8 mouse cellular contexts compared by ENCODE assay signal in genomic region chr11:104440521-104441474, GRCm38 (mm10). TPM values are rescaled to one million over a fixed set of nuclear protein-coding genes. Genes with fewer than 3 reads are reported as not detected.
DNase-seq lines count a peak whose midpoint lies in the region; ATAC-seq and TF ChIP-seq lines count a peak whose summit lies in the region.

No protein-coding gene starts in this region.

- no peak for ATAC-seq in inflammation-experienced regulatory T-cells, adult 6 months

- peaks cover 84% of the 10 kb centered on the region for H3K79me2 ChIP-seq in myocyte (ENCODE audit: control insufficient read depth, insufficient read depth)

- peaks cover 4% of the 10 kb centered on the region for H3K36me3 ChIP-seq in limb, embryonic 10.5 days
- H3K36me3 ChIP-seq in myocyte (ENCODE audit: control insufficient read depth, insufficient read depth) = no peaks in the 10 kb centered on the region

- H3K4me1 ChIP-seq in embryonic fibroblast, embryonic 13.5 days (ENCODE audit: control insufficient read depth, insufficient read depth, low read length) = peaks cover 3% of the 10 kb centered on the region; the same call in 1 of the 2 replicates
- H3K4me1 ChIP-seq in limb, embryonic 10.5 days = peaks cover 19% of the 10 kb centered on the region; the same call in 1 of the 2 replicates

- H3K27ac ChIP-seq in embryonic fibroblast, embryonic 13.5 days (ENCODE audit: insufficient read depth, low read length) = peak overlapping the region; percentile 96
- peak overlapping the region; percentile 100 for H3K27ac ChIP-seq in limb, embryonic 10.5 days

- H3K4me3 ChIP-seq in embryonic fibroblast, embryonic 13.5 days (ENCODE audit: insufficient read depth, low read length) = peak overlapping the region; percentile 91
- peak overlapping the region; percentile 88 for H3K4me3 ChIP-seq in limb, embryonic 10.5 days
- peak overlapping the region; percentile 74 for H3K4me3 ChIP-seq in myocyte

- peak overlapping the region; percentile 72 for H3ac ChIP-seq in myocyte (ENCODE audit: control insufficient read depth, insufficient read length)

- peak; percentile 22 to 79 for DNase-seq in adrenal gland, adult (ENCODE audit: inconsistent age in 2 of 2, low spot score in 1 of 2)
- DNase-seq in adrenal gland, adult 8-10 months = no peak
- peak; percentile 19 for DNase-seq in CD4-positive helper T cell, adult 2 months (ENCODE audit: low read depth, low spot score)
- DNase-seq in limb, embryonic 10.5 days (ENCODE audit: low spot score) = peak; percentile 35
- DNase-seq in cerebellum, postnatal 25 days = no peak

- H3K4me2 ChIP-seq in myocyte (ENCODE audit: low read depth) = peak overlapping the region; percentile 77

- TF ChIP-seq CTCF in embryonic fibroblast, embryonic 13.5 days (IDR thresholded peaks at IDR 0.05; ENCODE audit: borderline replicate concordance, insufficient read depth, low read length) = no peak

- H3K9me3 ChIP-seq in limb, embryonic 10.5 days (replicated peaks) = no peaks in the 10 kb centered on the region

- no peaks in the 10 kb centered on the region for H3K27me3 ChIP-seq in limb, embryonic 10.5 days (ENCODE audit: low read depth, poor library complexity, severe bottlenecking)
- no peaks in the 10 kb centered on the region for H3K27me3 ChIP-seq in myocyte (ENCODE audit: control insufficient read depth, insufficient read depth, insufficient read length)

- under 1% methylated on average over 20 of the region's 20 CpGs for WGBS in limb, embryonic 10.5 days

- TF ChIP-seq POLR2A in embryonic fibroblast, embryonic 13.5 days (IDR thresholded peaks at IDR 0.05; ENCODE audit: low read depth, low read length) = no peak
- TF ChIP-seq POLR2A in myocyte (IDR thresholded peaks at IDR 0.05; ENCODE audit: insufficient read length, low read depth) = no peak

TF ChIP-seq in myocyte, 11 proteins besides CTCF, POLR2A, EP300 and RAD21:
- TF ChIP-seq CEBPB (IDR thresholded peaks at IDR 0.05; ENCODE audit: insufficient read depth, poor library complexity, severe bottlenecking) (no peak), SRF (IDR thresholded peaks at IDR 0.05; ENCODE audit: control insufficient read depth, insufficient read length, low read depth) (no peak), E2F4 (IDR thresholded peaks at IDR 0.05; ENCODE audit: insufficient read depth) (no peak), TCF12 (IDR thresholded peaks at IDR 0.05; ENCODE audit: insufficient read depth, poor library complexity, severe bottlenecking) (no peak), MYOG (IDR thresholded peaks at IDR 0.05; ENCODE audit: control insufficient read depth in 1 of 3, insufficient read depth in 1 of 3, insufficient read length in 2 of 3, low read depth in 2 of 3) (no peak), USF1 (IDR thresholded peaks at IDR 0.05; ENCODE audit: low read depth) (peak; percentile 85)

RNA-seq across cellular contexts. Expression of gene Kansl1, which starts 27.9 kb away (rescaled TPM):
- total RNA-seq in adrenal gland, adult 8-10 months (2022) = 10 to 100 TPM; 49.5 to 71.3 (median 64.1) TPM
- 55.3 and 66.2 TPM in 2 replicates for polyA plus RNA-seq in embryonic fibroblast, embryonic 13.5 days (2011; ENCODE audit: insufficient read length, low read depth, missing spikeins)
- 26.9 and 30.4 TPM in 2 replicates for polyA plus RNA-seq in limb, embryonic 10.5 days (2016; fragmentation: Nextera tagmentation; extraction: Ambion mirVana)
- 15.6 TPM for polyA plus RNA-seq in myocyte (2012; fragmentation: generic; extraction: Trizol)
- 10 to 100 TPM; 41.7 to 50.0 (median 44.5) TPM for polyA plus RNA-seq in inflammation-experienced regulatory T-cells, adult 6 months (2017; shearing (Covaris generic))

Comparison
In these comparisons a context has a peak if more than half of its experiments do, and no peak if none do; other contexts are left out.
1. DNase-seq: peak in adrenal gland, adult (2 of 2), CD4-positive helper T cell, adult 2 months (single experiment) and limb, embryonic 10.5 days (single experiment); none in adrenal gland, adult 8-10 months (single experiment) and cerebellum, postnatal 25 days (0 of 2).
2. Peak in every context shown above with its lines, with median percentiles within 50 percentile points of each other: H3K4me3 ChIP-seq.